Mouse (Mus musculus) midbrain, embryonic 12.5 days (tissue): ENCODE data around the gene Klhl32. TPM values are rescaled to one million over a fixed set of nuclear protein-coding genes. Genes with fewer than 3 reads are reported as not detected.

Experiments used
- ATAC-seq: fragments of 200-750 bp; cut with Nextera tagmentation; 2 replicates; pipeline ENCODE4 v1.8.0; 2017; ENCODE audit warnings: low read depth, moderate TSS enrichment, moderate library complexity; ENCODE audit not compliant: low FRiP score
- H3K27ac ChIP-seq: fragments of 300-500 bp; sonication (generic); replicated peaks from 2 replicates; pipeline ENCODE4 v1.5.1; 2016; ENCODE audit warnings: mild to moderate bottlenecking
- H3K27me3 ChIP-seq: fragments of 300-500 bp; sonication (generic); 2 replicates; pipeline ENCODE4 v1.6.1; 2016; ENCODE audit warnings: mild to moderate bottlenecking
- H3K36me3 ChIP-seq: fragments of 300-500 bp; sonication (generic); 2 replicates; pipeline ENCODE4 v1.6.1; 2016
- H3K4me1 ChIP-seq: fragments of 300-500 bp; sonication (generic); 2 replicates; pipeline ENCODE4 v1.6.1; 2016
- H3K4me2 ChIP-seq: fragments of 300-500 bp; sonication (generic); replicated peaks from 2 replicates; pipeline ENCODE4 v1.6.1; 2016; ENCODE audit warnings: mild to moderate bottlenecking, moderate library complexity
- H3K4me3 ChIP-seq: fragments of 300-500 bp; sonication (generic); 2 replicates; pipeline ENCODE4 v1.5.1; 2016; ENCODE audit warnings: mild to moderate bottlenecking
- H3K9ac ChIP-seq: fragments of 300-500 bp; sonication (generic); replicated peaks from 2 replicates; pipeline ENCODE4 v1.6.1; 2016; ENCODE audit warnings: mild to moderate bottlenecking, moderate library complexity
- H3K9me3 ChIP-seq: fragments of 300-500 bp; sonication (generic); 2 replicates; pipeline ENCODE4 v1.6.1; 2016; ENCODE audit warnings: mild to moderate bottlenecking
- WGBS: fragments of 180-500 bp; shearing (Covaris S2); methylation state at CpG from one replicate; pipeline ENCODE4 v1.1.7; 2016; 5-methylcytosine and 5-hydroxymethylcytosine counted together
- polyA plus RNA-seq: library from polyadenylated mRNA; unstranded; fragments of >200 nt; fragmentation: Nextera tagmentation; extraction: Ambion mirVana; gene quantifications from 2 replicates; pipeline ENCODE4 v1.2.1, GENCODE M21; 2016

Gene Klhl32
- polyA plus RNA-seq, 1 experiment from 2014 or later = 10.9 TPM

GRCm38 (mm10) chr4:24845546-24845945 is 5.4 kb downstream of the Klhl32 start:
- no peak overlapping the region for H3K4me2 ChIP-seq
- H3K9me3 ChIP-seq = no peaks in the 10 kb centered on the region
- no peaks in the 10 kb centered on the region for H3K36me3 ChIP-seq
- H3K27me3 ChIP-seq = no peaks in the 10 kb centered on the region
- peaks cover 9% of the 10 kb centered on the region for H3K4me1 ChIP-seq
- no peak for ATAC-seq
- H3K27ac ChIP-seq = no peak overlapping the region
- 96% methylated on average over 5 of the region's 5 CpGs for WGBS
- no peak overlapping the region for H3K9ac ChIP-seq
- no peak overlapping the region for H3K4me3 ChIP-seq

GRCm38 (mm10) chr4:24838567-24838966 is 12.4 kb downstream of the Klhl32 start:
- Histone ChIP-seq H3K27me3 (no peaks in the 10 kb centered on the region), H3K27ac (peak overlapping the region; percentile 63), H3K4me3 (no peak overlapping the region), H3K9ac (no peak overlapping the region), H3K9me3 (no peaks in the 10 kb centered on the region), H3K36me3 (no peaks in the 10 kb centered on the region), H3K4me2 (no peak overlapping the region), H3K4me1 (peaks cover 7% of the 10 kb centered on the region; the same call in 1 of the 2 replicates)
- ATAC-seq = peak; percentile 50
- 68% methylated on average over 6 of the region's 6 CpGs for WGBS

DNA sequence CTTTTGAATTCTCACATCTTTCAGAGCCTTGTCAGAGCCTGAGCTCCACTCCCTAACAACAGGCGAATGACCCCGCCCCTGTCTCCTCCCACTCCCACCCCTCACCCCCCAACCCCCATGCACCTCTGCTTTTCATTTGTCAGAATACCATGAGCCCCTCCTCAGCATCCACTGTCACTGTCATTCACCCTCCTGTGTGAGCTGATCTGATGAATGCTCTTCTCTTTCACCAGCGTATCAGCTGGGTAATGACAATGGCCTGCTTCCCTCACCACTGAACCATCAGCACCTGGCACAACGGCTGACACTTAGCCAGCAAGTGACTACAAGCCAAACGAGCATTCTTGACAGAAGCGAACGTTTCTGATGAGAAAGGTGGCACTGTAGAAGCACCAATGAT is 15.4 kb downstream of the Klhl32 start:
- Histone ChIP-seq H3K4me2 (no peak overlapping the region), H3K4me3 (no peak overlapping the region), H3K9ac (no peak overlapping the region), H3K36me3 (no peaks in the 10 kb centered on the region), H3K27ac (no peak overlapping the region), H3K27me3 (no peaks in the 10 kb centered on the region), H3K4me1 (peaks cover 7% of the 10 kb centered on the region; the same call in 1 of the 2 replicates), H3K9me3 (no peaks in the 10 kb centered on the region)
- no peak for ATAC-seq
- WGBS = 51% methylated on average over 7 of the region's 7 CpGs

DNA sequence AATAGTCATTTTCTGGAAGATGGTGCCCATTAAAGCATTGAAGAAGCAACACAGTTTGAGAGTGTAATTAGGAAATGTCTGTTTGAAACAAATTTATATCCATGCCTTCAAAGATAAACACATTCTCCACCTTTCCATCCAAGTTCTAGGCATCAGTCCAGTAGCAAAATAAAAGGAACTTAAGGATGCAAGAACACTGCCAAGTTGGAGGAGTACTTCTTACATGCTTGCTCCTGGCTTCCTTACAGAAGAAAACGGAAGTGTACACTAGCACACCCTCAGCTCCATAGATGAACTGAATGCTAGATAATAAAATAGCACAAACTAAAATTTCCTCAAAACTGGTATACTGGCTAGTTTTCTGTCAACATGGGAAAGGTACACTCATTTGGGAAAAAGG is 42.6 kb downstream of the Klhl32 start:
- H3K9ac ChIP-seq = no peak overlapping the region
- no peak overlapping the region for H3K4me3 ChIP-seq
- no peak for ATAC-seq
- 92% methylated on average over 1 of the region's 1 CpGs for WGBS
- H3K36me3 ChIP-seq = no peaks in the 10 kb centered on the region
- H3K27me3 ChIP-seq = no peaks in the 10 kb centered on the region
- no peaks in the 10 kb centered on the region for H3K4me1 ChIP-seq
- peaks cover 4% of the 10 kb centered on the region; the same call in 1 of the 2 replicates for H3K9me3 ChIP-seq
- no peak overlapping the region for H3K27ac ChIP-seq
- H3K4me2 ChIP-seq = no peak overlapping the region

GRCm38 (mm10) chr4:24801881-24802280 is 49.0 kb downstream of the Klhl32 start:
- Histone ChIP-seq H3K27ac (no peak overlapping the region), H3K27me3 (no peaks in the 10 kb centered on the region), H3K9ac (no peak overlapping the region), H3K9me3 (no peaks in the 10 kb centered on the region), H3K4me3 (no peak overlapping the region), H3K36me3 (no peaks in the 10 kb centered on the region), H3K4me2 (no peak overlapping the region), H3K4me1 (no peaks in the 10 kb centered on the region)
- 40% methylated on average over 1 of the region's 1 CpGs for WGBS
- no peak for ATAC-seq

DNA sequence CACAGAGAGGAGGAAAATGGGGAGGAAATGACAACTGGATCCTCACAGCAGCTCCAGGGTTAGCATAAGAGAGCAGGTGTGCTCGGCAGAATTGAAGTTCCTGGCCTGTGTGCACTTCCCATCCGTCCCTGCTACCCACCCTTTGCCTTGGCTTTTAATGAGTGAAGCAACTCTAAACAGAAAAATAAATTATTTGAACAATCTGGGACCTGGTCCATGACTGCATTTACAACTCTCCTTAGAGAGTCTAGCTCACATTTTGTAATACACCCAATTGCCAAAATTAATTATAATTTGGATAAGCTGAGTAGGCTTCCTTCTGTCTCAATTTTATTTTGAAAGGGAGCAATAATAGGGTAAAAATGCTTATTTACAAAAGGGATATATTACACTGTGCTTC is 49.6 kb downstream of the Klhl32 start:
- no peaks in the 10 kb centered on the region for H3K9me3 ChIP-seq
- no peak overlapping the region for H3K4me2 ChIP-seq
- no peaks in the 10 kb centered on the region for H3K4me1 ChIP-seq
- H3K36me3 ChIP-seq = no peaks in the 10 kb centered on the region
- WGBS = 70% methylated on average over 2 of the region's 2 CpGs
- no peaks in the 10 kb centered on the region for H3K27me3 ChIP-seq
- no peak overlapping the region for H3K27ac ChIP-seq
- H3K4me3 ChIP-seq = no peak overlapping the region
- no peak for ATAC-seq
- H3K9ac ChIP-seq = no peak overlapping the region

DNA sequence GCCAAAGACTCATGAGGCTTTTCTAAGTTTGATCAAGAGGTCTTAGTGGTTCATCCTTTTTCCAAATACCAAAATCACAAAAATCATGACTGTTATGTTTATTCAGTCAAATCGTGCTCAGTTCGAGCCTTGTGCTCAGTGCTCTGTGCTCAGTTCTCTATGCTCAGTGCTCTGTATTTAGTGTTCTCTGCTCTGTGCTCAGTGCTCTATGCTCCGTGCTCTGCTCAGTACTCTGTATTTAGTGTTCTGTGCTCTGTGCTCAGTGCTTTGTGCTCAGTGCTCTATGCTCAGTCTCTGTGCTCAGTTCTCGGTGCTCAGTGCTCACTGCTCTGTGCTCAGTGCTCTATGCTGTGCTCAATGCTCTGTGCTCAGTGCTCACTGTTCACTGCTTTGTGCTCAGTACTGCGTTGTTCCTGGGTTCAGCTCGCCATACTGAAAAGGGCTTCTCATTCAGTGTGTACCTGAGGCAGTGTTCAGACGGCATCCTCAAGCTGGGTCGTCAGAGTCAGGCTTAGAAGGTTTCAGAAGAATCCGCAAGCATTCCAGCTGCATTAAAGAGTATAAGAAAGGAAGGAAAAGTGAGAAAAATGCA is 50.5 kb downstream of the Klhl32 start:
- Histone ChIP-seq H3K9ac (no peak overlapping the region), H3K4me3 (no peak overlapping the region), H3K9me3 (no peaks in the 10 kb centered on the region), H3K36me3 (no peaks in the 10 kb centered on the region), H3K27me3 (no peaks in the 10 kb centered on the region), H3K27ac (no peak overlapping the region), H3K4me1 (no peaks in the 10 kb centered on the region), H3K4me2 (no peak overlapping the region)
- 86% methylated on average over 9 of the region's 9 CpGs for WGBS
- ATAC-seq = peak; percentile 47; the same call in 1 of the 2 replicates

- no peak overlapping the region for H3K27ac ChIP-seq
- H3K27me3 ChIP-seq = no peaks in the 10 kb centered on the region
- peaks cover under 1% of the 10 kb centered on the region; the same call in 1 of the 2 replicates for H3K4me1 ChIP-seq
- no peaks in the 10 kb centered on the region for H3K9me3 ChIP-seq
- H3K4me3 ChIP-seq = no peak overlapping the region
- H3K36me3 ChIP-seq = no peaks in the 10 kb centered on the region
- 84% methylated on average over 6 of the region's 6 CpGs for WGBS
- H3K4me2 ChIP-seq = no peak overlapping the region
- no peak overlapping the region for H3K9ac ChIP-seq
- ATAC-seq = no peak
Observed at GRCm38 (mm10) chr4:24799037-24799436, 51.9 kb downstream of the Klhl32 start.

GRCm38 (mm10) chr4:24797868-24798267 is 53.1 kb downstream of the Klhl32 start:
- Histone ChIP-seq H3K27ac (no peak overlapping the region), H3K4me1 (peaks cover 7% of the 10 kb centered on the region), H3K9ac (no peak overlapping the region), H3K4me2 (no peak overlapping the region), H3K4me3 (no peak overlapping the region), H3K27me3 (no peaks in the 10 kb centered on the region), H3K9me3 (no peaks in the 10 kb centered on the region), H3K36me3 (no peaks in the 10 kb centered on the region)
- 80% methylated on average over 3 of the region's 3 CpGs for WGBS
- ATAC-seq = no peak

- 87% methylated on average over 5 of the region's 5 CpGs for WGBS
- no peaks in the 10 kb centered on the region for H3K9me3 ChIP-seq
- no peak for ATAC-seq
- H3K9ac ChIP-seq = no peak overlapping the region
- no peaks in the 10 kb centered on the region for H3K27me3 ChIP-seq
- no peaks in the 10 kb centered on the region for H3K36me3 ChIP-seq
- no peak overlapping the region for H3K4me2 ChIP-seq
- peaks cover 12% of the 10 kb centered on the region for H3K4me1 ChIP-seq
- no peak overlapping the region for H3K27ac ChIP-seq
- no peak overlapping the region for H3K4me3 ChIP-seq
Observed at GRCm38 (mm10) chr4:24797280-24797679, 53.6 kb downstream of the Klhl32 start.

- no peak overlapping the region for H3K4me2 ChIP-seq
- H3K36me3 ChIP-seq = no peaks in the 10 kb centered on the region
- WGBS = 58% methylated on average over 1 of the region's 1 CpGs
- no peak for ATAC-seq
- peaks cover 12% of the 10 kb centered on the region for H3K4me1 ChIP-seq
- no peak overlapping the region for H3K9ac ChIP-seq
- no peak overlapping the region for H3K27ac ChIP-seq
- no peaks in the 10 kb centered on the region for H3K9me3 ChIP-seq
- H3K27me3 ChIP-seq = no peaks in the 10 kb centered on the region
- no peak overlapping the region for H3K4me3 ChIP-seq
Observed at GRCm38 (mm10) chr4:24796229-24796628, 54.7 kb downstream of the Klhl32 start.

- H3K9ac ChIP-seq = no peak overlapping the region
- ATAC-seq = no peak
- no peak overlapping the region for H3K4me3 ChIP-seq
- no peaks in the 10 kb centered on the region for H3K9me3 ChIP-seq
- H3K4me2 ChIP-seq = no peak overlapping the region
- H3K36me3 ChIP-seq = no peaks in the 10 kb centered on the region
- peaks cover 12% of the 10 kb centered on the region for H3K4me1 ChIP-seq
- H3K27ac ChIP-seq = no peak overlapping the region
- no peaks in the 10 kb centered on the region for H3K27me3 ChIP-seq
- 83% methylated on average over 2 of the region's 2 CpGs for WGBS
Observed at GRCm38 (mm10) chr4:24795180-24795579, 55.7 kb downstream of the Klhl32 start.

DNA sequence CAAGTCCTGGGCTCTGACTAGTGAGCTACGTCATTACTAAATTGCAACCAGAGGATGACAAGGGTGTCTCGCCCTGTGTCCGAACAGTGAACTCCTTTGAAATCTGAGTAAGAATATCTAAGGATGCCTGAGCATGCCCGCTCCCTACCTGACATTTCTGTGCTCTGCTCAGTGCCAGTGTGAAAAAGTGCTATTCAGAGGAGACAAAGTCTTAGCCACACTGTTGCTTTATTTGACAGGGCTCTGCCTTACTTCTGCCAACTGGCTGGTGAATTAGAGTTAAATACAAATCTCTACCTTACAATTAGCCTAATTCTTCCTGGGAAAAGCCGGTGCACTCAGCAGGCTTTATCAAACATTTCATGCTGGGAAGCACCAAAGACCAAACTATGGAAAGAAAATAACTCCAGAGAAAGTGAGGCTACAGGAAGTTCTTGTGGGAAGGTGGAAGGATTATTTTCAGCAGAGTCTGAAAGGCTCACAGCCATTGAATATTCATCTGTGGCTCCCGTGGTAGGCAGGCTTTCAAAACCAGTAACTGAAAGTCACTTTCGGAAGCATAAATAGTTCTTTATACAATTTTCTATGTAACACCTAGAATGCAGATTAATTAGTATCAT is 57.1 kb downstream of the Klhl32 start:
- no peak overlapping the region for H3K4me3 ChIP-seq
- ATAC-seq = no peak
- H3K9me3 ChIP-seq = no peaks in the 10 kb centered on the region
- no peak overlapping the region for H3K4me2 ChIP-seq
- H3K4me1 ChIP-seq = peaks cover 12% of the 10 kb centered on the region
- no peaks in the 10 kb centered on the region for H3K27me3 ChIP-seq
- H3K27ac ChIP-seq = no peak overlapping the region
- WGBS = 32% methylated on average over 7 of the region's 7 CpGs
- H3K9ac ChIP-seq = no peak overlapping the region
- no peaks in the 10 kb centered on the region for H3K36me3 ChIP-seq
